Mouse (Mus musculus): Measurements from ENCODE around the gene Tpcn1. TPM values are rescaled to one million over a fixed set of nuclear protein-coding genes. Genes with fewer than 3 reads are reported as not detected.
"Not testable (repeated sequence)": the region's sequence is repeated elsewhere in the genome, so short reads cannot be mapped to it uniquely, and the experiment has no call there.

The Tpcn1 gene
- total RNA-seq, 4 experiments from 2014 or later: 33.9 to 44.5 (median 40.0) TPM

DNA sequence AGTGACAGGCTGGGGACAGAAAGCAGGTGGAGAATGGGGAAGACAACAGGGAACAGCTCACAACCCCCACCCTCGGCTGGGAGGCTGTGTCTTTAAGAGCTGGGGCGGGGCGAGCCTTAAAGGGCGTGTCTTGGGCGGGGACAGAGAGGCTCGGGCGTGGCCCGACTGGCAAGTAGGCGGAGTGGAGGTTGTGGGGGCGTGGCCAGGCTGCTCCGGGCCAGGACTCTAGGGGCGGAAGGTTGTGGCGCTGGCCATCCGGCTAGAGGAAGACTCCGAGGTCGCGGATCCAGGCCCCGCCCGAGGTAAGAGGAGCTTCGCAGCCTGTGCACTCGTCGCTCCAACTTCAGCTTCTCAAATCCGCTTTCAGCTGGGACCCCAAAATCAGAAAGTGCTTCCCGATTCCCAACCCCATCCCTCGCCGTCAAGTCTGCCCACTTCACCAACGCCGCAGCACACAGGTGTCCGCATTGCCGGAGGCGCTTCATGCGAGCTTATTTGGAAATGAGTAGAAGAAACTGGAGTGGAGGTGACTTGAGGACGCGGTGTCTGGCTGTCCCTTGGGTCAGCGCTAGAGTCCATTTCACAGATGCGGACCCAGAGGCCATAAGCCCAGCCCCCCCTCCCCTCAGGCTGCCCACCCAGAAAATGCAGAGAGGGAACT lies 77.4 kb downstream of the Tpcn1 start, which contains the start of gene Slc8b1:
Gene Slc8b1 (plus strand): TSS at position 187 of the 661 bp plus-strand sequence.
- peak; percentile 96 for DNase-seq

- no peak for DNase-seq
Observed at GRCm38 (mm10) chr5:120507311-120507710, 81.2 kb downstream of the Tpcn1 start.

DNA sequence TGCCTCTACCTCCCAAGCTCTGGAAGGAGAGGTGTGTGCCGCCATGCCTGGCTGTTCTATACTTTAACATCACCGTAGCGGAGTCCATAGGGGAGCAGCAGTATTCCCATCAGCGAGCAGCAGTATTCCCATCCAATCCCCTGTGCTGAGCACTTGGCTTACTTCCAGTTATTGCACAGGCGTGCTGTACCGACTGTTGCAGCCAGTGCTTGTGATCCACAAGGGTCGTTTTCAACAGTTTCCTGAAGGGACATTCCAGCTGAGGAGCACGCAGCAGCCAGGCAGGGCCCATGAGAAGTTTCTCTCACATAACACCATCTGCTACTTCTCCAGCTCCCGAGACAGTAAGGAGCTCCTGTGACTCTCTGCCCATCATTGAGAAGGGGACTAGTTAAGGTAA lies 82.0 kb downstream of the Tpcn1 start:
- DNase-seq: no peak

- DNase-seq: no peak
Observed at GRCm38 (mm10) chr5:120505781-120506180, 82.7 kb downstream of the Tpcn1 start.

DNA sequence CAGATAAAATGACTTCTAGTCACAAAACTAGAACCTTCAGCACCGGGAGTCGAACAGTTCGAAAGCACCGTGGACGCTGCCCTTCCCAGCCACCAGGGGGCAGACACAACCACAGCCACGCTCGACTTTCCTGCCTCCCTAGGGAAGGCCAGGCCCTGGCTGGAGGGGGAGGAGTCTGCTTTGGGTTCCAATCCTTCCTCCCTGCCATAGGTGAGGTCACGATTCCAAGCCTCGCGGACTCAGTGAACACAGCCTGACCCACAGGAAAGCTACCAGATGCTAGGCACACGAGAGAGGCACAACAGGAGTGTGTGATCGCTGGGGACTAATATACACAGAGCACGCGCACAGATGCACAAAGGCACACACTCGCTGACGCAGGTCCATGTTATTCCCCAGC lies 83.1 kb downstream of the Tpcn1 start:
- DNase-seq: peak; percentile 75

DNA sequence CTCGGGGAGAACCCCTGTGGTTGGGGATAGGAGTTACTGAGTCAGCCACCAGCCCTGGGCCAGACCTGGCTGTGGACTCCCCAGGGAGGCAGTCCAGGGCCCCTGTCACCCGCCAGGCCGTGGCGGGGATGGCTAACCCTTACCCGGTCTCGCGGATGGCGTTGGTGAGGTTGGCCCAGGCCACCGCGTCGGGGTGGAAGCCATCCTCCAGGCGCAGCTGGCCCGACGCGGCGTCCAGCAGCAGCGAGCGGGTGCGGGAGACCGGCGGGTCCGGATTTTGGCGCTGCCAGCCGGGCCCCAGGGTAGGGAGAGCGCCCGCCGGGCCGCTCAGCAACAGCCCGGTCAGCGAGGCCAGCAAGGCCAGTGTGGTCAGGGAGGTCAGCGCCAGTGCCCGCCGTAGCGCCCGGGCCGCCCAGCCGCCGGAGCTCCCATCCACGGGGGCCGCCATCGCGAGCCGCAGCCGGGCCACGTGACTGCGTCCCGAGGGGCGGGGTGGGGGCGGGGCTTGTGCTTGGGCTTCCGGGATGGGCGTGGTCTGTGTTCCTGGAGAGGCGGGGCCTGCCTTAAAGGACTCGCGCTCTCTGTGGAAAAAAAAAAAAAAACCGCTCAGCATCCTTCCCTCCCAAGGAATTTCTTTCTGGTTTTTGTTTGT lies 85.2 kb downstream of the Tpcn1 start, which contains the start of gene Plbd2:
Gene Plbd2 (minus strand): TSS at position 482 of the 652 bp plus-strand sequence.
- DNase-seq: peak; percentile 59

GRCm38 (mm10) chr5:120502675-120503143 lies 85.8 kb downstream of the Tpcn1 start:
- no peak for DNase-seq

- no peak for DNase-seq
Observed at GRCm38 (mm10) chr5:120502147-120502621, 86.3 kb downstream of the Tpcn1 start.

- DNase-seq: not testable (repeated sequence)
Observed at GRCm38 (mm10) chr5:120500609-120501008, 87.9 kb downstream of the Tpcn1 start.

GRCm38 (mm10) chr5:120499202-120499601 lies 89.3 kb downstream of the Tpcn1 start:
- no peak for DNase-seq

DNA sequence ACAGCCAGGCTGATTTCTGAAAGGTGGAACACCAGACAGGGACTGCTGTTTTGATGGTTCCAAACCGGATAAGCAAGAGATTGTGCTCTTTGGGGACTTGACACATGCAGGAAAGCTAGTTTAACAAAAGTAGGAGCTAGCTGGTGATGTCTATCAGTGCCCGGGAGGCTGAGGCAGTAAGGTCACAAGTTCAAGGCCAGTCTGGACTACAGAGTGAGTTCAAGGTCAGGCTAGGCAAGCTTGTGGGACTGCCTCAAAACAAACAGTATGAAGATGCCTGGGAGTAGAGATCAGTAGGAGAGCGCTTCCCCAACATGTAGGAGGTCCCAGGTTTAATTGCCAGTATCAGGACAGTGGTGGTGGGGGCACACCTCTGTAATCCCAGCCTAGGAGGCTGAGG lies 91.4 kb downstream of the Tpcn1 start:
- no peak for DNase-seq

- no peak for DNase-seq
Observed at GRCm38 (mm10) chr5:120495703-120496226, 92.7 kb downstream of the Tpcn1 start.

DNA sequence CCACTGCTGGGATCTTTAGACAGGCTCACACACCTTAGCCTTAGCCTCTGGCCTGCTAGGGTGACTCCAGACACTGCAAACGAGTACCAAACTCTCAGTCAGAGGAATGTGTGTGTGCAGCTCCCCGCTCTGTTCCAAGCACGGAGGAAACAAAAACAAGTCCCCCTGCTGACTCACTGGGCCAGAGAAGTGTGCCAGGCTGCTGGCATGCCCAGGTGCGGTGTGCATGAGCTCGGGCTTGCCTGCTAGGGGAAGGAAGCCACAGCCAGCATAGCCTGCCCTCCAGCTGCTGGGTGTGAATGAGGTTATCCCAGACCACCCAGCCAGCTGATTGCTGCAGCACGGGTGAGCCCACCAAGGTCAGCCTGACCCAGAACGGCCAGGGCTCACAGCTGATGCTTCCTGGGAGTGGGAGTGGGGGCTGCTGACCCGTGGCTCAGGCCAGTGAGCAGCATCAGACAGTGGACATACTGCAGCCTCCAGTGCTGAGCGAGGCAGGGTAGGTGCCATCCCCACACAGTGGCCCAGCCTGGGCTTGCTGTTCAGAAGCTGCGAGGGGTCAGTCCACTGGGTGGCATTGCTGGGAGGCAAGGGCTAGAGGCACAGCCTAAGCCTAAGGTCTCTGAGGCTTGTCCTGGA lies 93.3 kb downstream of the Tpcn1 start:
- DNase-seq: no peak

DNA sequence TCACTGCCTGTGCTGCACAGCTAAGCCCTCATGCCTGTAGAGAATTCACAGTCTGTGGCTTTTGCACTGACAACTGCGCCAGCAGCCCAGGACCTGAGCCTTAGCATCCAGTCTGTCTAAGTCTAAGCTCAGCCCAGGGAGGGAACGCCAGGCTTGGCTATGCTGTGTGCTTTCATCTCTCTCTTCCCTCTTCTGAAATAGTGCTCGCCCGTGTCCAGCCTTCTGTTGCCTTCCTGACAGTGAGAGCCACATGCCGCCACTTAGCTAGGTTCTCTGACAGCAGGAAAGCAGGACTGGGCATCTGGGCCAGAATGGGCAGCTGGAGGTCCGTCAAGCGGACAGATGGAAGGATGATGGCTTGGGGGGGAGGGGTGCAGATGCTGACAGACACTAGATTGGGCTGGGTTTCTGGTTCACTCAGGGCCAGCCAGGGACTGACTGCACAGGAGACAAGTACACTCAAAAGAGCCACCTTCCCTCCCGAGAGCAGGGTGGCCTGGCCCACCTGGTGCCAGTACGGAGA lies 94.5 kb downstream of the Tpcn1 start:
- no peak for DNase-seq

DNA sequence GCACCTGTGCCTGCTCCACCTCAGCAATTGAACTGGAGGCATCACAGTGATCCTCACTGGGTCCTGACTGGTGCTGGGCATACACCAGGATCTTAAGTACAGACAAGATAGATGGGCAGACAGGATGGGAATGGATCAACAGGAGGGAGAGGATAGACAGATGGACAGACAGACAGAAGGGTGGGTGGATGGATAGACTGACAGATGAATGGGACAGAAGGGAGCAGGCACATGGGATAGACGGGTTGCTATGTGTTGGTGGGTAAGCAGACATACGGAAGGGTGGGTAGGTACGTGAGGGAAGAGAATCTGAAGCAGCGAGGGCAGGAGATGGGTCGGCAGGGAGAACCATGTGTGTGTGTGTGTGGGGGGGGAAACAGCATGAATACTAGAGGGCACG lies 95.0 kb downstream of the Tpcn1 start:
- DNase-seq: no peak

GRCm38 (mm10) chr5:120492437-120492836 lies 96.0 kb downstream of the Tpcn1 start:
- no peak for DNase-seq

- DNase-seq: peak; percentile 67
Observed at GRCm38 (mm10) chr5:120490679-120491192, 97.7 kb downstream of the Tpcn1 start.

GRCm38 (mm10) chr5:120487844-120488243 lies 100.6 kb downstream of the Tpcn1 start:
- no peak for DNase-seq

Data from adrenal gland, adult 8-10 months (tissue).